Mouse (Mus musculus): ENCODE results near the gene Iqcd. TPM values are rescaled to one million over a fixed set of nuclear protein-coding genes. Genes with fewer than 3 reads are reported as not detected.

Gene Iqcd
- polyA plus RNA-seq, 1 experiment from 2014 or later: 1.4 TPM

DNA sequence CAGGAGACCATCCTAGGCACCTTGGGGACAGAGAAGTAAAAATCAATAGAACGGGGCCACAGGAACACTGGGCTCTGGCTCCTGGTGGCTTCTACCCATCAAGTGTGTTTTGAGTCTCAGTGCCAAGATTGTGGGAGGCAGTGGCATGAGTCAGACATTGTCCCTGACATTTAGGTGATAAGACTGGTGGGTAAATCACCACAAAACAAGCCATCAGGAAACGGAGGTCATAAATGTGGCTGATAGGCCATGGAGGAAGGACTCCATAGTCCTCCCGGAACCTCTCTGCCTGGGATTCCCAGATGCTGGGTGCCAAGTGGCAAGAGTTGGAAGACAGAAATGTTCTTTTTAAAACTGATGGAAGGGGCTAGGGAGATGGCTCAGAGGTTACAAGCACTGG lies 55.4 kb downstream of the Iqcd start:
- peaks cover 11% of the 10 kb centered on the region for H3K4me1 ChIP-seq
- 94% methylated on average over 3 of the region's 3 CpGs for WGBS
- ATAC-seq (ENCODE audit: low FRiP score): no peak
- peaks cover 35% of the 10 kb centered on the region for H3K27me3 ChIP-seq
- H3K4me3 ChIP-seq (replicated peaks): no peak overlapping the region
- no peaks in the 10 kb centered on the region for H3K9me3 ChIP-seq
- H3K9ac ChIP-seq: no peak overlapping the region
- no peak overlapping the region for H3K27ac ChIP-seq
- no peak overlapping the region for H3K4me2 ChIP-seq
- no peaks in the 10 kb centered on the region for H3K36me3 ChIP-seq (replicated peaks)

DNA sequence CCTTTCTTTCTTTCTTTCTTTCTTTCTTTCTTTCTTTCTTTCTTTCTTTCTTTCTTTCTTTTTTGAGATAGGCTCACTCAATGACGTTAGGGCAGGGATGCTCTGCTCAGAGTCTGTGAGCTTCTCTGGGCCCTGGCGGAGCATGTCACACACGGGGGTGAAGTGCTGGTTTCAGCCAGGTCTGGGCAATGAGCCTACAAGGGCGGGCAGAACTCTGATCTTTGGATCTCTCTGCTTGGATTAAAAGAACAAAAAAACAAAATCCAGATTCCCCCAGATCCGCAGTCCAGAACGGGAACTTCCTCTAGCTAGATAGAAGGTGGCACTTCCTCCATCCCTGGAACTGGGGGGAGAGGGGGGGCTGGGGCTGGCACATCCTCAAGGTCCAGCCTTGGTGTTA lies 57.0 kb downstream of the Iqcd start:
- peaks cover 51% of the 10 kb centered on the region for H3K27me3 ChIP-seq
- no peaks in the 10 kb centered on the region for H3K9me3 ChIP-seq
- no peak overlapping the region for H3K4me3 ChIP-seq (replicated peaks)
- peaks cover 14% of the 10 kb centered on the region for H3K4me1 ChIP-seq
- 61% methylated on average over 6 of the region's 6 CpGs for WGBS
- no peak overlapping the region for H3K4me2 ChIP-seq
- H3K9ac ChIP-seq: no peak overlapping the region
- H3K27ac ChIP-seq: no peak overlapping the region
- ATAC-seq (ENCODE audit: low FRiP score): no peak
- no peaks in the 10 kb centered on the region for H3K36me3 ChIP-seq (replicated peaks)

DNA sequence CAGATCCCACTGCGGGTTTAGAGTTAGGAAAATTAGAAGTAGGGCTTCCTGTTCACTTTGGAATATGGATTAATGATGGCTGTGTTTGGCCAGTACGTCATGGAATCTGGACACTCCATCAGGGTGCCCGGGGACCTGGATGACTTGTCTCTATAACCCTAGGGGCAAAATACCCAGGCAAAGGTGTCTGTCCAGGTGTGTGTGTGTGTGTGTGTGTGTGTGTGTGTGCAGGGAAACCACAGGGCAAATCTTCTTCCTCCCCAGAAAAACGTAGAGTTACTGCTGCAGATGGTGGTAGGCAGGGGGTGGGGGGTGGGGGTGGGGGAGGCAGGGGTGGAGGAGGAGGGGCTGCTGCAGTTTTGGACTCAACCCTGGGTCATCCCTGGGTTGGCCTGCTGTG lies 58.5 kb downstream of the Iqcd start:
- no peak overlapping the region for H3K4me2 ChIP-seq
- no peak overlapping the region for H3K4me3 ChIP-seq (replicated peaks)
- WGBS: 76% methylated on average over 4 of the region's 4 CpGs
- no peak overlapping the region for H3K9ac ChIP-seq
- ATAC-seq (ENCODE audit: low FRiP score): no peak
- no peaks in the 10 kb centered on the region for H3K36me3 ChIP-seq (replicated peaks)
- no peak overlapping the region for H3K27ac ChIP-seq
- H3K4me1 ChIP-seq: peaks cover 14% of the 10 kb centered on the region
- no peaks in the 10 kb centered on the region for H3K9me3 ChIP-seq
- H3K27me3 ChIP-seq: peaks cover 64% of the 10 kb centered on the region

DNA sequence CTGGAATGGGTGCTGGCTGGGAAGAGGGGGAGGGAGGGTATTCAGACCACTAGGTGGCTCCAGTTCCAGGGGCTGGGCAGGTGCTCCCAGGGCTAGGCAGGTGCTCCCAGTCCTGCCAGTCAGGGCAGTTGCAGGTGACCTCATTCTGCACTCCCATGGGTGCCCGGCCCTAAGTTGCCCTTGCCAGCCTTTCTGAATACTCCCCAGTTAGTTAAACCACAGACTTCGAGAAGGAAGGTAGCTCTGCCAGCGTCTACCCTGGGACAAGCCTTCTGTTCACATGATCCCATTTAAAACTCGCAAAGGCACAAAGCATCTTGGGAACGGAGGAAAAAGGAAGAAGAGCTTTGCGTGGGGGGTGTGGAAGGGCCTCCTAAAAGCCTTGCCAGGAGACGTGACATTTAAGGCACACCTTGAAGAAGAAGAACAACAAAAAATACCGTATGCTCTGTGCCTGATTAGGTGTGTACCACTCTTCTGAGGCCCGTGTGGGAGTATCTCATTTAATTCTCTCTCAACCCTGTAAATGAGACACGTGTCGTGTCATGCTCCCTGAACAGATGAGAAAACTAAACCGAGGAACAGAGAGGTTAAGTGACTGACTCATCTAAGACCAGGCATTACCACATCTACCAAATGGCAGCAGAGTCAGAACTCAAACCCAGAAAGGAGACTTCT lies 59.1 kb downstream of the Iqcd start:
- H3K4me3 ChIP-seq (replicated peaks): no peak overlapping the region
- 40% methylated on average over 12 of the region's 12 CpGs for WGBS
- peaks cover 70% of the 10 kb centered on the region for H3K27me3 ChIP-seq

DNA sequence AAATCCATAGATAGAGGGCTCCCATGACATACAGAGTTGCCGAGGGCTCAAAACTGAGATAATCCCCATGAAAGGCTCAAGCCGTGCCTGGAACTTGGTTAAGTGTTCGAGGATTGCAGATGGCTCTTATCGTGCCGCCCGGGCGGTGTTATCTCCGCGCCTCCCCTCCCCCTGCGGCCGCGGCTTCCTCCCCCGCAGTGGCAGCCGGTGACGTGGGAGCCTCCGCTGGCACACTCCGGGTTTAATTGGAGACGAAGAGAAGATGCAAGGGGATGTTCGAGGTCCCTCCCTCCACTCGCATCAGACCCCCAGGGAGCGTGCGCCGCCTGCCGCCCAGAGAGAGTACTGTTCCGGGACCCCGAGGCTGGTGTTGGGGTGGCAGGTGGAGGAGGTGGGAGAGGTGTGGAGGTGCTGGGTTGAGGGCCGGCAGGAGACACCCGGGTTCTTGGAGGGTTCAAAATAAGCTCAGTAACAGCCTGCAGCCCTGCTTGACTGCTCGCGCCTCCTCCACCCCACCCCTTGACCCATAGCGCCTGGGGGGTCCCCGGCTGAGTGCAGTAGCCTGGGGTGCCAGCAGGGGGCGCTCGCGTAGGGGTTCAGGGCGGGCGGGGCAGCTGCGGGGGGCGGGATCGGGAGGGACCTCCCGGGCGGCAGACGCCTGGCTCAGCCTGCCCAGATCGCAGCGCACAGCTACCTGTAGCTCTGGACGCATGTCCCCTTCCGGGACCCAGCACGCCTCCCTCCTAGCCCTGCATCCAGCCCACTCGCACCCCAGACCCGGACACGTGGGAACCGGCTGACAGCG lies 60.0 kb downstream of the Iqcd start, which contains the start of gene Rasal1:
Gene Rasal1, plus strand, starts transcription at position 244 of the 805 bp plus-strand sequence.
- Histone ChIP-seq H3K9me3 (no peaks in the 10 kb centered on the region), H3K27me3 (peaks cover 74% of the 10 kb centered on the region), H3K36me3 (replicated peaks) (no peaks in the 10 kb centered on the region), H3K4me2 (peak within 1 kb of the TSS; percentile 48), H3K9ac (no peak within 1 kb of the TSS; the same call in 1 of the 2 replicates), H3K4me3 (replicated peaks) (peak within 1 kb of the TSS; percentile 22), H3K27ac (no peak within 1 kb of the TSS), H3K4me1 (peaks cover 14% of the 10 kb centered on the region)
- WGBS: 2% methylated on average over 38 of the region's 53 CpGs
- ATAC-seq (ENCODE audit: low FRiP score): 0 out of 2 replicates have a peak, but pooled peaks have one; percentile 36

More for the DNA sequence above, 59.1 kb downstream of the Iqcd start:
- H3K27ac ChIP-seq: no peak overlapping the region
- H3K36me3 ChIP-seq (replicated peaks): no peaks in the 10 kb centered on the region
- peaks cover 14% of the 10 kb centered on the region for H3K4me1 ChIP-seq
- no peaks in the 10 kb centered on the region for H3K9me3 ChIP-seq
- 0 out of 2 replicates have a peak overlapping the region, but pooled peaks have one; percentile 48 for H3K4me2 ChIP-seq
- no peak for ATAC-seq (ENCODE audit: low FRiP score)
- no peak overlapping the region for H3K9ac ChIP-seq

DNA sequence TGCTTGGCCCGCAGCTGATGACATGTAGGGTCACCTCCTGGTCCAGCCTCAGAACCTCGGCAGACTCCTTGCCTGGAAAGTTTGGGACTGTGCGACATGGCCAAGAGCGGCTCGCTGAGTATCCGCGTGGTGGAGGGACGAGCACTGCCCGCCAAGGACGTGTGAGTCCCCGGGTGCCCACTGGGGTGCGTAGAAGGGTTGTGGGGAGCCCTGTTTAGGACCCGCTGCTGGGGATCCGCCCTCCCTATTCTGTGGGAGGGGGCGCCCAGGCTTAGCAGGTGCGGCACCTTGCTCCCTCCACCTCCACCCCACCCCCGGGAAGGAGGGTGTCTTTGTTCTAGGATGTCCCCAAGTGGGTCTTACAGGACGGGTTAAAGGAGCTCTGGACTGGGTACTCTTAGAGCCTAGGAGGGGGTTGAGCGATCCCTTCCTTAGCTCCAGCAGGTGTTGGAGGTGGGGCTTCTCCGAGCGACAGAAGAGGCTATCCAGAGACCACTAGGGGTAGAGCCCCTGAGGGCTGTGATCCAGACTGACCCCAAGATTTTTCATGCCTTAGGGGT lies 60.6 kb downstream of the Iqcd start:
- H3K9me3 ChIP-seq: no peaks in the 10 kb centered on the region
- WGBS: 4% methylated on average over 21 of the region's 21 CpGs
- peaks cover 14% of the 10 kb centered on the region for H3K4me1 ChIP-seq
- H3K4me3 ChIP-seq (replicated peaks): peak overlapping the region; percentile 22
- no peak for ATAC-seq (ENCODE audit: low FRiP score)
- H3K36me3 ChIP-seq (replicated peaks): no peaks in the 10 kb centered on the region
- peaks cover 74% of the 10 kb centered on the region for H3K27me3 ChIP-seq
- H3K9ac ChIP-seq: no peak overlapping the region
- H3K27ac ChIP-seq: no peak overlapping the region
- H3K4me2 ChIP-seq: peak overlapping the region; percentile 48

DNA sequence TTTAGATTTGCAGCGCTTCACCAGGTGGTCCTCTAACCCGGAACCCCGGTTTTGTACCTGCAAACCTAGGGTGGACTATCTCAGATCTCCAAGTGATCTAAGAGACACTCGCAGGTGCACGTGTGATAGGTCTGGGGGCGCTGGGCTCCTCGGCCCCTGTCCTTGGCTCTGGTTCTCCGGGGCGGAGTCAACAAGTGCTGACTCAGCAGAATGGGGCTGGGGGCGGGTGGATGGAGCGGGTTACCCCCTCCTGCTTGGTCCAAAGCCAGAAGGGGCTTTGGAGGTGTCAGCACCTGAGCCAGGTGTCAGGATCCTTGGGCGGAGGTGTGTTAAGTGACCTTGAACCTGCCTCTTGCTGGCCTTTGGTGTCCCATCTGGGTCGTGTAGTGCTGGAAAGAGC lies 61.1 kb downstream of the Iqcd start:
- Histone ChIP-seq H3K9me3 (no peaks in the 10 kb centered on the region), H3K27ac (no peak overlapping the region), H3K4me3 (replicated peaks) (no peak overlapping the region), H3K27me3 (peaks cover 74% of the 10 kb centered on the region), H3K4me1 (peaks cover 14% of the 10 kb centered on the region), H3K36me3 (replicated peaks) (no peaks in the 10 kb centered on the region), H3K4me2 (no peak overlapping the region), H3K9ac (no peak overlapping the region)
- no peak for ATAC-seq (ENCODE audit: low FRiP score)
- 22% methylated on average over 13 of the region's 13 CpGs for WGBS

DNA sequence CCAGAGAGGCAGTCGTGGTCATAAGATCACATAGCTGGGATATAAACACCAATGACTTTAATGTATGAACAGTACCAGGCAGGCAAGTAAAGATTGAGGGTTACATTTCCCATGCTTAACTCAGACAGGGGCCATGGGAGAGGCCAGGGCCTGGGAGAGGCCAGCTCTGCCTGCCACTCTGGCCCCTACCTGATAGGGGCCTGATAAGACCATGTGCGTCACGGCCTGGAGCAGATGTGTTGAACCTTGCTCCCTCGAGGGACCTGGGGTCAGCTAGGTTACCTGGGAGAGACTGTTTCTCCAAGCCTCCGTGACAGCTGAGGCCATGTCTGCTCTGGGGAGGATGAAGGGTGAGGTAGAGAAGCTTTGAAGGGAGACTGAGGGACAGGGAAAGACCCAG lies 62.4 kb downstream of the Iqcd start:
- Histone ChIP-seq H3K9me3 (no peaks in the 10 kb centered on the region), H3K4me3 (replicated peaks) (no peak overlapping the region), H3K27ac (no peak overlapping the region), H3K4me2 (no peak overlapping the region), H3K4me1 (peaks cover 14% of the 10 kb centered on the region), H3K27me3 (peaks cover 69% of the 10 kb centered on the region), H3K9ac (no peak overlapping the region), H3K36me3 (replicated peaks) (no peaks in the 10 kb centered on the region)
- 82% methylated on average over 5 of the region's 5 CpGs for WGBS
- ATAC-seq (ENCODE audit: low FRiP score): no peak

DNA sequence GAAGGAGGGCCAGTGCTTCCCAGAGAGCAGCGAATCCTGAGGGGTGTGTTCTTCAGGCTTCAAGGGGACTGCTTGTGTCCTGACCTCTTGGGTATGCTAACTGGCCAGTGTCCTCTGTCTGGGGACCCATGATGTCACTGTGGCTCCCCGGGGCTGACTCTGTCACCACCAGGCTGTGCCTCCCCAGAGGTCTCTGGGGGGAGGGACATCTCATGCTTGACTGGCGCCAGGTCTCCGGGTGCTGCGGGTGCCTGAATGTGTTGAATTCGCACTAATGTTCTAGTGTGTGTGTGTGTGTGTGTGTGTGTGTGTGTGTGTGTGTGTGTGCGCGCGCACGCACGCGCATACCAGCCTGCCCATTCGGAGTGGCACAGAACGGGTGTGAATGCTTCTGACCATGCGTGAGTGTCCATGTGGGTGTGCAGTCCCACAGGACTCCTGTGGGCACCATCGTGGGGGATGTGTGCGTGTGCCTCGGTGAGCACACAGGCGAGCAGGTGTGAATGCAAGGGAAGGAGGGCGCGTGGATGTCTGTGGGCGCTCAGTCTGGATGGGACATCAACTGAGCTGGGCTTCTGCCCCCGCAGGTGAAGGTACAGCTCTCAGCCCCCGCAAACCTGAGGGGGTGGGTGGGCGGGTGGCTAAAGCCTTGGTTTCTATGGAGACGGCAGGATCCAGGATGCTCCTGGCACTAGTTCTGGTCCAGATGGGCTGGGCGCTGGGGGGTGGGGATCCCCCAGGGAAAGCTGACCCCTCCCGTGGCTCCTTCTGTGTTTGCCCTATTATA lies 64.3 kb downstream of the Iqcd start:
- Histone ChIP-seq H3K4me2 (no peak overlapping the region), H3K4me1 (peaks cover 14% of the 10 kb centered on the region), H3K27me3 (peaks cover 50% of the 10 kb centered on the region), H3K9me3 (no peaks in the 10 kb centered on the region), H3K27ac (no peak overlapping the region), H3K4me3 (replicated peaks) (no peak overlapping the region), H3K9ac (no peak overlapping the region), H3K36me3 (replicated peaks) (no peaks in the 10 kb centered on the region)
- no peak for ATAC-seq (ENCODE audit: low FRiP score)
- WGBS: 85% methylated on average over 27 of the region's 28 CpGs

DNA sequence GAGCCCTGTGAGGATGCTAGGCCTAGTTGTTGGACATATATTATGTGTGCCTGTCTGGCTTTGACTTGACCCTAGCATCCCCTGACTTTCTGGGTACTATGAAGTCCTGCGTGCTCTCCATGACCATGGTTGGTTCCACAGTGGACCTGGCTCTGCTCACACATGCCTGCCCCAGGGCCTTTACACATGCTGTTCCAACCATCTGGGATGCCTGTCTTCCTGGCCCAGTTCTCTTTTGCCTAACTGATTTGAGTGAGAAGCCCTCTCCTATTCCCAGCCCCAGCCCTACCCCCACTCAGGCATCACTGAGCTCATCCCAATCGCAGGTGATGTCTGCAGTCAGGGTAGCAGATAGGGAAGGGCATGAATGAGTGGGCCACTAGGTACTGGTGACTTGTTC lies 65.1 kb downstream of the Iqcd start:
- Histone ChIP-seq H3K4me2 (no peak overlapping the region), H3K27ac (no peak overlapping the region), H3K4me3 (replicated peaks) (no peak overlapping the region), H3K27me3 (peaks cover 42% of the 10 kb centered on the region), H3K9ac (no peak overlapping the region), H3K4me1 (peaks cover 7% of the 10 kb centered on the region), H3K36me3 (replicated peaks) (no peaks in the 10 kb centered on the region), H3K9me3 (no peaks in the 10 kb centered on the region)
- ATAC-seq (ENCODE audit: low FRiP score): no peak
- 94% methylated on average over 2 of the region's 2 CpGs for WGBS

DNA sequence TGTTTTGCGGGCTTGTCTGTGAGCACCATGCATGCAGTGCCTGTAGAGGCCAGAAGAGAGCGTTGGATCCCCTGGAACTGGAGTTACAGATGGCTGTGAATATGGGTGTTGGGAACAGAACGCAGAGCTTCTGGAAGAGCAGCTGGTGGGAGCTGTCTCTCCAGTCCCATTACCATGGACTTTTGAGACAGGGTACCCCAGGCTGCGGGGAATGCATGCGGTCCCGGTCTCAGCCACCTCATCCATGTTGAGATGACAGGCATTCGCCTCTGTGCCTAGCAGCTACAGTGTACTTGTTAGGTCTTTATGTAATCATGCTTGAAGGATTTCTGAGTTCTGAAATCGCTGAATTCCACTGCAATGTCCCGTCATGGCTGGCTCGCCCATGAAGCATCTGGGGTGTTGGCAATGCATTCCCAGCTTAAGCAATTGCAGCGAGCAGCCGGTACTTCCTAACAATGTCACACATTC lies 67.5 kb downstream of the Iqcd start:
- H3K27ac ChIP-seq: no peak overlapping the region
- H3K27me3 ChIP-seq: peaks cover 18% of the 10 kb centered on the region
- no peak overlapping the region for H3K9ac ChIP-seq
- H3K4me1 ChIP-seq: no peaks in the 10 kb centered on the region
- no peaks in the 10 kb centered on the region for H3K36me3 ChIP-seq (replicated peaks)
- no peak overlapping the region for H3K4me3 ChIP-seq (replicated peaks)
- H3K9me3 ChIP-seq: no peaks in the 10 kb centered on the region
- H3K4me2 ChIP-seq: no peak overlapping the region
- WGBS: 86% methylated on average over 12 of the region's 12 CpGs
- no peak for ATAC-seq (ENCODE audit: low FRiP score)

All from forebrain, embryonic 12.5 days (tissue).